ENCODE assay signal across 8 mouse cellular contexts in genomic region chr19:3586540-3586939, GRCm38 (mm10). TPM values are rescaled to one million over a fixed set of nuclear protein-coding genes. Genes with fewer than 3 reads are reported as not detected.
DNase-seq lines count a peak whose midpoint lies in the region; ATAC-seq and TF ChIP-seq lines count a peak whose summit lies in the region.
"Had no signal": no experiment of that assay in that cellular context is flagged by ENCODE, and none has a peak within 500 bp of the region (broad histone marks: within the 10 kb centered on the region; RNA-seq: fewer than 3 reads in every experiment).

No protein-coding gene starts in this region.

- DNase-seq in kidney, adult 18-20 months, result peak; percentile 67
- DNase-seq in kidney, adult 11 months, result no peak
- peak; percentile 29 for DNase-seq in MN1 (ENCODE audit: low spot score)
- peak; percentile 49 to 65 for DNase-seq in cerebellum, postnatal 25 days
- DNase-seq in liver, embryonic 14.5 days (ENCODE audit: low read depth in 3 of 3, low spot score in 3 of 3), result no peak
- DNase-seq in right cerebral cortex, postnatal 14 days, result peak; percentile 54

- H3K36me3 ChIP-seq in intestine, embryonic 15.5 days, result peaks cover 26% of the 10 kb centered on the region
- H3K36me3 ChIP-seq in liver, embryonic 14.5 days (replicated peaks; ENCODE audit: control insufficient read depth, insufficient read depth, low read depth), result no peaks in the 10 kb centered on the region

- no peak overlapping the region for H3K4me2 ChIP-seq in intestine, embryonic 15.5 days (replicated peaks)
- H3K4me2 ChIP-seq in liver, embryonic 14.5 days (ENCODE audit: low read depth), result no peak overlapping the region

- WGBS in intestine, embryonic 15.5 days, result 41% methylated on average over 1 of the region's 1 CpGs
- WGBS in liver, embryonic 14.5 days (ENCODE audit: insufficient replicate concordance), result 21% methylated on average over 1 of the region's 1 CpGs

- H3K27ac ChIP-seq in intestine, embryonic 15.5 days, result no peak overlapping the region
- no peak overlapping the region for H3K27ac ChIP-seq in liver, embryonic 14.5 days

- no peak for TF ChIP-seq EP300 in liver, embryonic 14.5 days (IDR thresholded peaks at IDR 0.05; ENCODE audit: low read depth)

- ATAC-seq in intestine, embryonic 15.5 days, result peak; percentile 58
- no peak for ATAC-seq in liver, embryonic 14.5 days (ENCODE audit: insufficient read depth)

- no peaks in the 10 kb centered on the region for H3K27me3 ChIP-seq in intestine, embryonic 15.5 days (replicated peaks)
- H3K27me3 ChIP-seq in liver, embryonic 14.5 days (ENCODE audit: control insufficient read depth, insufficient read depth, low read length), result no peaks in the 10 kb centered on the region
- H3K27me3 ChIP-seq: megakaryocyte, embryonic 14.5 days had no signal

- no peak overlapping the region for H3K9ac ChIP-seq in intestine, embryonic 15.5 days
- no peak overlapping the region for H3K9ac ChIP-seq in liver, embryonic 14.5 days (replicated peaks)

- no peak overlapping the region for H3K4me3 ChIP-seq in intestine, embryonic 15.5 days (replicated peaks)
- no peak overlapping the region for H3K4me3 ChIP-seq in liver, embryonic 14.5 days (ENCODE audit: insufficient read depth in 1 of 2, low read depth in 2 of 2, low read length in 2 of 2)
- H3K4me3 ChIP-seq: megakaryocyte, embryonic 14.5 days had no signal

- peak; percentile 97 for TF ChIP-seq CTCF in liver, embryonic 14.5 days (IDR thresholded peaks at IDR 0.05; ENCODE audit: low read depth)

- no peaks in the 10 kb centered on the region for H3K4me1 ChIP-seq in intestine, embryonic 15.5 days (replicated peaks)
- H3K4me1 ChIP-seq in liver, embryonic 14.5 days (replicated peaks; ENCODE audit: control insufficient read depth in 2 of 2, insufficient read depth in 2 of 2, low read length in 1 of 2), result peaks cover 8 to 17% of the 10 kb centered on the region in 2 experiments

- no peaks in the 10 kb centered on the region for H3K9me3 ChIP-seq in intestine, embryonic 15.5 days
- no peaks in the 10 kb centered on the region for H3K9me3 ChIP-seq in liver, embryonic 14.5 days (ENCODE audit: control insufficient read depth, low read length)
- H3K9me3 ChIP-seq: megakaryocyte, embryonic 14.5 days had no signal

RNA-seq across cellular contexts. Expression of gene Ppp6r3, which starts 11.0 kb away (rescaled TPM):
- 46.9 and 51.1 TPM in 2 replicates for polyA plus RNA-seq in intestine, embryonic 15.5 days (2015; fragmentation: Nextera tagmentation; extraction: Ambion mirVana)
- 19.2 and 22.6 TPM in 2 replicates for polyA plus RNA-seq in liver, embryonic 14.5 days (2012; rRNA removed)
- polyA plus RNA-seq in liver, embryonic 14.5 days (2014; fragmentation: Nextera tagmentation; extraction: Ambion mirVana), result 22.6 and 24.2 TPM in 2 replicates

Comparison
In these comparisons a context has a peak if more than half of its experiments do, and no peak if none do; other contexts are left out.
1. DNase-seq: peak in kidney, adult 18-20 months (single experiment), MN1 (single experiment), cerebellum, postnatal 25 days (2 of 2) and right cerebral cortex, postnatal 14 days (single experiment); none in kidney, adult 11 months (single experiment) and liver, embryonic 14.5 days (0 of 3).